Mouse (Mus musculus) megakaryocyte-erythroid progenitor cell, adult 5-6 weeks (primary cell): ENCODE results near the gene AA467197. TPM values are rescaled to one million over a fixed set of nuclear protein-coding genes. Genes with fewer than 3 reads are reported as not detected.

ENCODE experiments used
- ATAC-seq: replicated peaks from 2 replicates; pipeline ENCODE4 v1.8.0; 2016; ENCODE audit warnings: mild to moderate bottlenecking, inconsistent platforms; ENCODE audit not compliant: severe bottlenecking, poor library complexity, low FRiP score, low TSS enrichment
- total RNA-seq, 2 experiments: library from RNA; stranded (forward) in 1 of 2; stranded (reverse) in 1 of 2; fragments of 200-1000, 215-1000 nt in 1 of 2; fragments of >200 nt in 1 of 2; fragmentation: Nextera tagmentation in 1 of 2; gene quantifications; 2 replicates each; pipeline ENCODE4 v1.2.3; 2014 to 2017

AA467197 gene
- total RNA-seq (2014; fragmentation: Nextera tagmentation), result not detected in 2 replicates
- total RNA-seq (2017), result 2.2 and 2.6 TPM in 2 replicates

DNA sequence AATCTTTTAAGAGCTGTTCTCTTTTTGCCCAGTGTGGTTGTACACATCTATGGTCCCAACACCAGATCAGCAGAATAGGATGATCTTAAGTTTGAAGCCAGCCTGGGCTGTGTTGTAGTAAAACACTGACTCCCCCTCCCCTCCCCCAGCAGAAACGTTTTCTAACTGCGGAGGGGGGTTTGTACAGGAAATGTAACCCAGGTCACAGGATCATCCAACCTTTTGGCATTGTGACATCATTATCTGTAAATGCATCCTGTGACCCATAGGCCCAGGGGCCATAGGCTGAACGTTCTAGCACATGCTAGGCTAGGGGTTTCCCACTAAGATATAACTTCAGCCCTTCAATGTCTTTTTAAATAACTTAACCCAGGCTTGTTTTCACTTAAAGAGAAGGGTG lies at the start of gene AA467197:
TSS of gene AA467197 (plus strand) at position 301 of the 400 bp plus-strand sequence.
- ATAC-seq, result no peak

DNA sequence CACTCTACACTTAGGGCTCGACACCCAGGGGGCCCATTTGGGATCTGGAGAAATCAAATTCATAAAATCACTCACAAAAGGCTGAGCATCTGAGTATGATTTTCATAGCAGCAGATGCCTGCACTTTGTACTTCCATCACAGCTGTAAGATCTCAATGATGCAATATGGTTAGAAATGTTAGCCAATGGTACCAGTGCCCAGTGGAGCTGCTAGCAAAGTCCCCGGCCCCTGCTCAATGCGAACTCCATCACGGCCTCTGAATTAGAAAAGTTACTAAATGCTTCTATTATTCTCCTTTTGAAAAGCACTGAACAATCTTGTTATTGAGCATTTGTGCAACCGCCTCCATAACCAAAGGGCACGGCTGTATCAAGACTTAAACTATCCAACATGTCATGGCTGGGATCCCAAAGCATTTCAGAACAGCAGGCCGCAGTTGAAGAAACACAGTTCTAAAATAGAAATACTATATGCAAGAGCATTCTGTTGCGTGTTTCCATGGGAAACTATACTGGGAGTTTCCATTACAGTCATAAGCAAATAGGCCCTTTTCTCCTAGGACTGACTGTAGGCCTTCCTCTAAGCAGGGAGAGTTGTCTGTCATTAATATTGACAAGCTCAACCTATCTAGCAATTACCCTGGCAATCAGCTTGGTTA lies 48.8 kb upstream of the AA467197 start:
- ATAC-seq, result no peak

DNA sequence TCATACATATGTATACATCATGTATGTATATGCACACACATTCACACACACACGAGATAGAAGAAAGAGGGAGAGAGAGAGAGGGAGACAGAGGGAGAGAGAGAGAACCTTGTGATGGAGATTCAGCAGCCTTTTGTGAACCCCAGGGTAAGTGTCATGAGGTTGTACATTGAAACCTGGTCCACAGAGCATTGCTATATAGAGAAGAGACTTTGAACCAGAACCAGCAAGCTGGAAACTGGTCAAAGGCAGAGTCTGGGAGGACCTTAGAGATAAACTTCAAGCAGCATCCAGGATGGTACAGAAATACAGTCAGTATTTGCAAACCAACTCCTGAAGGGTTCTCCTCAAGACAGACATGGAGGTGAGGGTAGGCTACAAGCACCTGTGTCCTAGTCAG lies 46.4 kb upstream of the AA467197 start:
- ATAC-seq, result 0 out of 2 replicates have a peak, but pooled peaks have one; percentile 7

DNA sequence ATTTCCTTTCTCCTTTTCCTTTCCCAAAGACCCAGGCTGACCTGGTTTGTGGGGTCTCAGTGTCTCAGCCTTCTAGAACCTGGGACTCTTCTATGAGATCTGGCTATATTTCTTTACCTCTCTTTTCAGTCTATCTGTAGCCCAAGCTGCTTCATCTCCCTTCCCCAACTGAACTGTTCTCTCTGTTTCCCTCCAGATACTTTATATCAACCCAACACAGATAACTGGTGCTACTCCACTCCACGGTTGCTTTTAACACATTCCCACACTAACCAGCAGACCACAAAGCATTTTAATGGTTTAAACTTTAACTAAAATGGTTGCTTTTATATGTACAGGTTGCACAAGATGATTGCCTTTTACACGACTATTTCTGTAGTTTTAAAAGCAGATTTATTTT lies 45.6 kb upstream of the AA467197 start:
- peak; percentile 90 for ATAC-seq

DNA sequence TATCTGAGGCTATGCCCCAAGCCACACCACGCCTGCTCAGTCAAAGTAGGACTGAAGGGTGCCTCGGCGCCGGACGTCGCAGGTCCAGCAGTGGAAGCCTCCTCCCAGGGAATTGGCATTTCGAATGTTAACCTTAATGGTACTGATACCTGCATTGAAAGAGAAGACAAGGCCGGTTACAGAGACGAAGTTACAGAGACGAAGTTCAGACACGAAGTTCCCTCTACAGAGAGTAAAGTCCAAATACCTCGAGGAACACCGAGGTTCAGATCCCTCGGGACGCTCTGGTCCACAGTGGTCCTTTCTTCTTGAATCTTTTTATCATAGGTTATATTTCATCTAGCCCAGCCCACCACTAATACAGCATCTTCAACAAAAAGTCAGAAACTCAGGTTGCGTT lies 41.3 kb upstream of the AA467197 start:
- ATAC-seq, result no peak

DNA sequence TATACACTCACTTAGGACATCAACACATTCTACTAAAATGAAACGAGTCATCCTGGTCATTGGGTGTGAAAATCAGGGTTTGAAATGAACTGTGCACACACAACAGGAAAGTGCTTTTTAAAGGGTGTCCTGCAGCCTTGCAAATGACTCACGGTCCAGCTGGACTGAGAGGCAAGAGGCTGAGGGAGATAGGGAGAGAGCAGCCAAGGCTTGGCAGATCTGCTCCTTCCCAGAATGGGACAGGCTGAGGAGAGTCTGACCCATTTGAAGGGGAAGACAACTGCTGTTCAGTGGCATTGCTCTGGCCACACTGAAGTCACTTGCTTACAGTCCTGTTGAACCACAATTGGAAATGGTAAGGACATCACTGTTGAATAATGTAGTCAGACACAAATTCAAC lies 37.0 kb upstream of the AA467197 start:
- ATAC-seq, result no peak

DNA sequence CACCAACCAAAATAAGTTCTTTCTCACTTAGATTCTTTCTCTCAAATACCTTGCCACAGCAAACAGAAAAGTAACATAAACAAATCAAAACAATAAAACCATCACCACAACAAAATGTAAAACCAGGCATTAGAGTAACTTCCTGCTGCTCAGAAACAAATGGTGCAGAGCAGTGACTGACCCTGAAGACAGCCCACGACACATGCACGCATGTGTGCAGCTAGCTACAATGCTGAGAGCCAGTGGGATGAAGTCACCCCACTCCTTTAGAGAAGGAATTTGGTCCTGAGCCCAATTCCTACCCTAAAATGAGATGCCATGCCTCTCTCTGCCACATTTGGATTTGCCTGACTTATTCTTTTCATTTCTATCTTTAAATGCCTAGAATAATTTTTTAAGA lies 35.4 kb upstream of the AA467197 start:
- ATAC-seq, result no peak

DNA sequence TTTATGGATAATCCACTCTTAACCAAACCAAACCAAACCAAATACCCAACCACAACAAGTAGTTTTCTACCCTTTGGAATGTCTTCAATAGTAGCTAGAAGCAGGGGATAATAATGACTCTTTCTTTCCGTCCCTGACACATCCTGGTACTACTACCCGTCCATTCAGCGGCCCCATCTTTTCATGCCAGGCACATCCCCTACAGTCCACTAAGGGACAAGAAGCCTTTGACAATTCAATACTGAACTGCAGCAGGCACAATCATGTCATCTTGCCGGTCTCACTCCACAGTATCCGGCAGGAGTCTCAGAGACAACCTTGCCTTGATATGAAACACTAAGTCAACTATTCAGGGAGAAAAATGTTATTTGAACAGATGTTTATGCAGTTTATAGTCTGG lies 31.0 kb upstream of the AA467197 start:
- no peak for ATAC-seq

DNA sequence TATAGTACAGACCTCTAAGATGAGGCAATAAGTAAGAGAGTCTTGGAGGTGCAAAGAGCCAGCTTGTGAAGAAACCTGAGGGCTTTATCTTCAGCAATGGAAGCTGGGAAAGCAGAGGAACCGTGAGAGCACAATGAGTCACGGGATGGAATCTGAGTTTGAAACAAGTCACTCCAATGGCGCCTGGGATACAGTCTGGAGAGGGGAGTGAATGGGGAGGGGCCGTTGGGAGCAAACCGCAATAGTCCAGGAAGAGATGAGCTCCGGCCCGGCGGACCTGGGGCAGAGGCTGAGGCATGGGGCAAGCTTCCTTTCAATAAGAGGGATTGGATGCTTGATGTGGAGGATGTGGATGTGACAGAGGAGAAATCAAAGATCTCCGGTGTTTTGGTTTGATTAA lies 28.0 kb upstream of the AA467197 start:
- no peak for ATAC-seq

DNA sequence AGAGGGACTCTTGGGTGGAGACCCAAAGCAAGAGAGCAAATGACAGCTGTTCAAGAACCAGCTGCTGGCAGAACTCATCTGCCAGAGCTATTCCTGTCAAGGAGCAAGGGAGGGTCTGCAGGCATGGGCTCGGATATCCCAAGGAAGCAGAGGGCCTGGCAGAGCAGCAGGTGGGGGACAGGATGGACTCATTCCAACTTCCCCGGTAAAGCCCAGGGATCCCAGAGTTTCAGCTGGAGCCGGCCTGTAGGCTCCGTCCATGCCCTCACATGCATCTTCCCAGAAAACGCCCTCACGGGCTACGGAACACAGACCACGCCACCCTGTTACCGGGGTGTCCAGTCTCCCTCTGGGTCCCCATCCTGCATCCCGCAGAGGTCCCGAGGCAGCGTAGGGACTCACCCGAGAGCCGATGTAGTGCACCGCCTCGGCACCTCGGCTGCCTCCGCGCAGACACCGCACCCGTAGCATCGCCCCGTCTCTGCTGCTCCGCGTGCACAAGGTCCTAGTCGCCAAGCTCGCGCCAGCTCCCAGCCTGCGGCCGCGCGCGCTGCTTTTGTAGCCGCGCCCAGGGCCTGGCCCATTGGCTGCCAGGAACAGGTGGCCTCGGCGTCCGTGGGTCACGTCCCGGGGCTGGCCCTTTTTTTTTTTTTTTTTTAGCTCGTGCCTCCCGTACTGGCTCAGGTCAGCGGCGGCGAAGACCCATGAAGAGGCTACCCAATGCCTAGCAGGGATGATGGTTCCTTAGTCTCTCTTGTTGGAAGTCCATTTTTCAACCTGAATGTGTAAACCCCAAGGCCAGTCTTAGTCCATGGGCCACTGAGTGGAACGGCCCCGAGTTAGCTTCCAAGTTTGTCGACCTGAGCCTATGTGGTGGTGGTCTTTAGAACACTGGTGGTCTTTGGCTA lies 25.8 kb upstream of the AA467197 start, which contains the start of gene Gatm:
TSS of gene Gatm (minus strand) at position 558 of the 908 bp plus-strand sequence.
- peak; percentile 99 for ATAC-seq

DNA sequence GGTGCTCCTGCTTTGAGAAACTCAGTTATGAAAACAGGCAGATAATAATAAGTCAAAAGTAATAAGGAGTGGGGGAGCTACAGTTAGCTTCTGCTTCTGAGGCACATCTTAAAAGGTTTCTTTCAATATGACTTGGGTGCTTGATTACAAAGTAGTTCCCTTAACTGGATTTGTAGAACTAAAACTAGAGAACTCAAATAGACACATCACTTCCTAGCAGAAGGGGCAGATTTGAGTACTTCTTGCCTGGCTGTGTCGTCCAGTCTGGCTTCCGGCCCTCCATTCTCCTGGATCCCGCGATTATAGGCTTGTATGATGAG lies 25.2 kb upstream of the AA467197 start:
- ATAC-seq, result no peak

DNA sequence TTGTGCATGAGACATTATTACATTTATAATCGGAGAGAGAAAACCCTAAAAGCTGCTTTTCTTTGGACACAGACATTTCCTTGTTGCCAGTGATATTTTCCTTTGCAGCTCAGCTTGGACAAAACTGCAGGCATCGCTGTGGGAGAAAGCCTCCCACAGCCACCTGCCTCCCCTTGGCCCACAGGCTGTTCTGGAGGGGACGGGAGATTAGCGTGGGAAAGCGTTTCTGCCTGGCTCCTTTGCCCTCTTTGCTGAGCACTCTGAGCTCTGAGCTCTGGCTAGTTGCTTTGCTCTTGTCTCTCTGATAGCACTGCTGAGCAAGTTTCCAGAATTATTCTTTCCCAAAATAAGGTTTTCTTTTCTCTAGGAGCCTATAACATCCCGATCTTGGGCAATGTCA lies 20.5 kb upstream of the AA467197 start:
- ATAC-seq, result no peak

DNA sequence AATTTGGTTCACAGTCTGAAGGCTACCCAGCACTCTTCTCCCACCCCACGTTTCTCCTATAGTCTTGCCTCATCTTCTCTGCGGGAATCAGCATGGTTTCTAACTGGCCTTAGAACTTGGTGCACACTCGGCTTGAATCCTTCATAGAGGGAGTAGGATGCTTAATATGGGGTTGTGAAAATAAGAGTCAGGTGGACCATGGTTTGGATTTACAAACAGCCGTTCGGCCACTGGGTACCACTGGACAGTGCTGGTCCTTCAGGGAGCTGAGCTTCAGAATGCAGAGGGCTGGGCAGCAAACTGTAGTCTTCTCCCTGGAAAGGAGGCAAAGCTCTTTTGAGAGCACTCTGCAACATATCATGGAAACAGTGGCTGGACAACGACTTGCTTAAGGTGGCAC lies 19.0 kb upstream of the AA467197 start:
- ATAC-seq, result 0 out of 2 replicates have a peak, but pooled peaks have one; percentile 33

DNA sequence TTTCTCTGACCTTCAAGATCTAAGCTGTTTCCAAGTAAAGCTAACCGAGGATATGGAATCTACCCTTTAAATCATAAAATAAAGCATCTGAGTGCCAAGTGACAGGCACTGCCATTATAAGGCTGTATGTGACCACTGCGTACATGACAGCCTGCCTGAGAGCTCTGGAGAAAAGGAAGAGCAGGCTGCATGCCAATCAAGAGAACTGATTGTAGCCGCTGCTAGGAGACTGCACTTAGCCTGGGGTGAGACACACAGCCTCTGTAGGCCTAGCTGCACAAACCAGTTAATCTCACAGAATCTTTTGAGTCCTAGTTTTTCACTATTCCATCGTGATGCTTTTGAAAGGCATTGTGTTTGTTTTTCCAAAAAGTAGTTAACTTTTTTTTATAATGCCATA lies 18.1 kb upstream of the AA467197 start:
- no peak for ATAC-seq

DNA sequence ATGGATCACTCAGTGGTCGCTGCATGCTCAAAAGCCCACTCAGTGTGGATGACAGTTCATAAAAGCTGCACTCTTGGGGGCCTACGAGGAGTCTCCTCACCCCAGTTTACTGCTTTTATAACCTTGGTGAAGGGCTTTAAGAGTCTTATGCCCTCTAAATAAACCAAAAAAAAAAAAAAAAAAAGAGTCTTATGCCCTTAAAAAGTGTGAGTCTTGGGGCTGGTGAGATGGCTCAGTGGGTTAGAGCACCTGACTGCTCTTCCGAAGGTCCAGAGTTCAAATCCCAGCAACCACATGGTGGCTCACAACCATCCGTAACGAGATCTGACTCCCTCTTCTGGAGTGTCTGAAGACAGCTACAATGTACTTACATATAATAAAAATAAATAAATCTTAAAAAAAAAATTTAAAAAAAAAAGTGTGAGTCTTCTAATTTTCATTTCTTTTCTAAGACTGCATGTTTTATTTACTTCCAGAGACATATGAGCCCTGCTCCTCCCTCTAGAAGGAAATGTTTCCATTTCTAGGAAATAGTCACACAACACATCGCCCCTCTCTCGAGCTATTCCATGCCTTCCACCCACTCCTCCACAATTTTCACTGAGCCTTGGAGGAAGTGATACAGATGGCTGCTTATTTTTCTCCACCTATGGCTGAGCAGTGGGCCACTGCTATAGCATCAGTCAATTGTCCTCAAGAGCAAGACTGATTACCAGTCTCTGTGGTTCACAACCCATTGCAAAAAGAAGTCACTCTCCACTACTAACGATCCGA lies 15.3 kb upstream of the AA467197 start:
- ATAC-seq, result no peak

DNA sequence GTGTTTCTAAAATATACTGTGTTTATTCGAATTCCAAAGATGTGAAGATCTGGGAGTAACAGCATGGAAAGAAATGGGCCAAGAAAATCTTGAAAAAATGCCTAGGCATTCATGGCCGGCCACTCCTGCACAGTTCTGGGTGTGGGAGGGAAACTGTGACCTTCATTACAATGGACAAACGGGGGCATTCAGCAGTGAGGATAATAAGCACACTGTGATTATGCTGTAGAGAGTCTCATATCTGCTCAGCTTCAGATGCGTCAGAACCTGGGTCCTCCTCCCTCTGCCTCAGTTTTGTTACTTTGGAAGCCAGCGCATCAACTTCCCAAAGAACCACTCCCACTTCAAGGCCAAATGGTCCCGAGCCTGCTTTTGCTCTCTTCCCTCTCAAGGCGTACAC lies 10.9 kb upstream of the AA467197 start:
- no peak for ATAC-seq

DNA sequence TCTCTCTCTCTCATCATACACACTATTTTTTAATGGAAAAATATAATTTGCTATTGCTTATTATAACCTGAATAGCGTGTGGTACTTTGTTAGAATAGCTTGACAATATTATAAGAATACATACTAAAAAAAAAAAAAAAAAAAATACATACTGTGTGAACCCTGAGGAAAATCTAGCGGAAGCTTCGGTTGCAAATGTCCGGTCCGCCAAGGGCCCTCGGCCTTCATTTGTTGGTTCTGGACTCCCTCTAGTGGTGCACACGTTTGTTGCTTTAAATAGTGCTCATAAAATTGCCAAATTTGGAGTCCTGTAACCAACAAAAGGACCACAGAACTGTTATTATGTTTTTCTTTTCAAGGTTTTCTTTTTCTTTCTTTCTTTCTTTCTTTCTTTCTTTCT lies 7.8 kb upstream of the AA467197 start:
- peak; percentile 57 for ATAC-seq

DNA sequence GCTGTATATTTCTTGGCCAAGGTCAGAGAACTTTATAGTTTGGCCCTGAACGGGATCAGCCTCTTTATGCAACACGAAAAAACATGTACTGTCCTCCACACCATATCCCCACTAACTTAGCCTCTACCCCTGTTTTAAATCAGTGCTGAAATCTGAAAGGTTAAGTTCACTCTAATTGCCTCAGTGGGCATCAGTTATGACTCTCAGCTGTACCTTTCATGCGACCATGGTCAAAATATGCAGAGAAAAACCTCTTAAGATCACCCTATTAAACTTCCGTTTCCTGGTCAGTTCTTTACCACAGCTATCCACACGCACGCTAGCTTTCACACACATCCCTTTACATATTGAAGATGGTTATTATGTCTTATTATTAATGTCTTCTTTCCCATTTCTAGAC lies 6.9 kb upstream of the AA467197 start:
- ATAC-seq, result no peak

DNA sequence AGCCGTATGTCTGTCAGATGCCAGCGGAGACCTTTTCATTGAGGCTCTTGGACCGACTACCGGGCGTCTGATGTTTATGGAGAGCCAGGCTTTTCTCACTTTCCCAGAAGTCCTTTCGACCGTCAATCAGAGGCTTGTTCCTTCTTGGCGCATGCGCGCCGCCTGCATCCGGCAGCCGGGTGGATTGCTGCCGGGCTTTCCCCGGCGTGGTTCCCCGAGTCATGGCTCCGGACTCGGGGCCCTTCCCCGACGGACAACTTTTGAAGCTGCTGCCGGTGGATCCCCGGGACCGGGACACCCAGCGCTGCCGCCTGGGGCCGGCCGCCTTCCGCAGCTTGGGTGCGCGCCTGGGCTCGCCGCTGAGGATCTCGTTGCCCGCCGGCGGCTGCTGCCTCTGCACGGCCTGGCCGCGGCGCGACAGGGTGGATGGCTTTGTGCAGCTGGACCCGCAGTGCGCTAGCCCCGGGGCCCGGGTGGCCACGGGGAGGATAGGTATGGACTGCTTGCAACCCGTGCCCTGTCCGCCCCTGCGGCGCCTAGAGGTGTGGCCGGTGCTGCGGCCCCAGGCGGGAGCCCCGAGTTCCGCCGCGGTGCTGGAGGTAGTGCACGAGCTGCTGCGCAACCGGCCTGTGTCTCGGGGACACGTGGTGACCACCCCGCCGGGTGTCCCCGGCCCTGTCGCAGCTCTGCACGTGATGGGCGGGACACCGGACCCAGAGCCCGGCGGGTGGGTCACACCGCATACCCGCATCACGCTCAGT lies 6.1 kb upstream of the AA467197 start:
- peak; percentile 82 for ATAC-seq
